Mouse (Mus musculus) MEL (cell line): Measurements from ENCODE around the gene Lmo2. TPM values are rescaled to one million over a fixed set of nuclear protein-coding genes. Genes with fewer than 3 reads are reported as not detected.

Experiments used
- DNase-seq: peaks from one replicate; pipeline ENCODE4 v3.0.0; 2011; ENCODE audit warnings: low read depth, low spot score
- H3K27ac ChIP-seq: 2 replicates; pipeline ENCODE4 v1.5.1; 2012; ENCODE audit warnings: low read depth, mild to moderate bottlenecking, control low read depth, low read length, moderate library complexity; ENCODE audit not compliant: control insufficient read depth
- H3K27me3 ChIP-seq, 2 experiments: fragments of 150-350 bp in 1 of 2; sonication (generic) in 1 of 2; 2 replicates each; pipeline ENCODE4 v1.6.1; 2012; ENCODE audit warnings: low read length in 2 of 2, mild to moderate bottlenecking in 2 of 2, improper control_type of control experiment in 1 of 2, moderate library complexity in 1 of 2; ENCODE audit not compliant: insufficient read depth in 2 of 2, control insufficient read depth in 1 of 2
- H3K36me3 ChIP-seq, 2 experiments: 2 replicates each; pipeline ENCODE4 v1.6.1; 2012 to 2014; ENCODE audit warnings: low read length in 2 of 2, improper control_type of control experiment in 1 of 2, inconsistent platforms in 1 of 2, mild to moderate bottlenecking in 1 of 2; ENCODE audit not compliant: insufficient read depth in 2 of 2, control insufficient read depth in 1 of 2
- H3K4me1 ChIP-seq, 2 experiments: fragments of 150-350 bp in 1 of 2; sonication (generic) in 1 of 2; 2 replicates each; pipeline ENCODE4 v1.6.1; 2012; ENCODE audit warnings: low read length in 2 of 2, improper control_type of control experiment in 1 of 2, mild to moderate bottlenecking in 1 of 2; ENCODE audit not compliant: insufficient read depth in 2 of 2, control insufficient read depth in 1 of 2
- H3K4me3 ChIP-seq, 2 experiments: fragments of 150-350 bp in 1 of 2; sonication (generic) in 1 of 2; 2 replicates each; pipeline ENCODE4 v1.5.1; 2012; ENCODE audit warnings: low read depth in 2 of 2, low read length in 2 of 2, mild to moderate bottlenecking in 2 of 2, moderate library complexity in 2 of 2, control low read depth in 1 of 2, improper control_type of control experiment in 1 of 2; ENCODE audit not compliant: control insufficient read depth in 1 of 2, insufficient read depth in 1 of 2
- H3K79me2 ChIP-seq: 2 replicates; pipeline ENCODE4 v1.6.1; 2012; ENCODE audit warnings: mild to moderate bottlenecking, low read length, moderate library complexity; ENCODE audit not compliant: control insufficient read depth, poor library complexity, insufficient read depth
- H3K9ac ChIP-seq: 2 replicates; pipeline ENCODE4 v1.6.1; 2012; ENCODE audit warnings: low read depth, mild to moderate bottlenecking, control low read depth, low read length, moderate library complexity; ENCODE audit not compliant: control insufficient read depth, poor library complexity, severe bottlenecking
- H3K9me3 ChIP-seq: fragments of 150-350 bp; sonication (generic); replicated peaks from 2 replicates; pipeline ENCODE4 v1.6.1; 2012; ENCODE audit warnings: mild to moderate bottlenecking, low read length, improper control_type of control experiment, moderate library complexity; ENCODE audit not compliant: insufficient read depth
- CHD1 ChIP-seq: IDR thresholded peaks from 2 replicates; pipeline ENCODE4 v1.6.1; 2012; ENCODE audit warnings: low read depth, mild to moderate bottlenecking, inconsistent platforms, low read length, improper control_type of control experiment
- POLR2A ChIP-seq, 2 experiments: IDR thresholded peaks; 2 replicates each; pipeline ENCODE4 v1.6.1; 2011 to 2012; ENCODE audit warnings: low read length in 2 of 2, mild to moderate bottlenecking in 2 of 2, control low read depth in 1 of 2, improper control_type of control experiment in 1 of 2, low read depth in 1 of 2, moderate library complexity in 1 of 2; ENCODE audit not compliant: control insufficient read depth in 1 of 2, insufficient read depth in 1 of 2, poor library complexity in 1 of 2
- POLR2AphosphoS2 ChIP-seq: IDR thresholded peaks from 2 replicates; pipeline ENCODE4 v1.6.1; 2011; ENCODE audit warnings: low read length, improper control_type of control experiment
- POLR2AphosphoS5 ChIP-seq: IDR thresholded peaks from 2 replicates; pipeline ENCODE4 v1.6.1; 2012; ENCODE audit warnings: low read depth, borderline replicate concordance, mild to moderate bottlenecking, inconsistent platforms, low read length, moderate library complexity, mixed read lengths
- RAD21 ChIP-seq: IDR thresholded peaks from 2 replicates; pipeline ENCODE4 v1.6.1; 2011; ENCODE audit warnings: mild to moderate bottlenecking, low read depth, low read length, improper control_type of control experiment
- RCOR1 ChIP-seq: IDR thresholded peaks from 2 replicates; pipeline ENCODE4 v1.6.1; 2012; ENCODE audit warnings: low read depth, mild to moderate bottlenecking, inconsistent platforms, low read length, improper control_type of control experiment
- SIN3A ChIP-seq: IDR thresholded peaks from 2 replicates; pipeline ENCODE4 v1.6.1; 2012; ENCODE audit warnings: low read length, improper control_type of control experiment, inconsistent platforms
- SMC3 ChIP-seq: IDR thresholded peaks from 2 replicates; pipeline ENCODE4 v1.6.1; 2011; ENCODE audit warnings: low read depth, low read length, improper control_type of control experiment
- TAL1 ChIP-seq: IDR thresholded peaks from 2 replicates; pipeline ENCODE4 v1.6.1; 2012; ENCODE audit warnings: mild to moderate bottlenecking, inconsistent platforms, low read length, moderate library complexity, mixed read lengths
- TBP ChIP-seq: IDR thresholded peaks from 2 replicates; pipeline ENCODE4 v1.8.0; 2011; ENCODE audit warnings: low read depth, low read length, improper control_type of control experiment
- TCF12 ChIP-seq: IDR thresholded peaks from 2 replicates; pipeline ENCODE4 v1.6.1; 2014; ENCODE audit warnings: low read depth, mild to moderate bottlenecking, inconsistent platforms, low read length, improper control_type of control experiment, moderate library complexity
- USF1 ChIP-seq: IDR thresholded peaks from 2 replicates; pipeline ENCODE4 v1.6.1; 2014; ENCODE audit warnings: low read depth, mild to moderate bottlenecking, inconsistent platforms, low read length, improper control_type of control experiment, moderate library complexity
- ZKSCAN1 ChIP-seq: IDR thresholded peaks from 2 replicates; pipeline ENCODE4 v1.6.1; 2012; ENCODE audit warnings: low read depth, mild to moderate bottlenecking, inconsistent platforms, low read length, improper control_type of control experiment, moderate library complexity
- ZNF384 ChIP-seq: IDR thresholded peaks from 2 replicates; pipeline ENCODE4 v1.6.1; 2012; ENCODE audit warnings: low read depth, mild to moderate bottlenecking, inconsistent platforms, low read length, improper control_type of control experiment
- polyA plus RNA-seq, 2 experiments: library from polyadenylated mRNA; stranded (reverse) in 1 of 2; unstranded in 1 of 2; fragments of >175 nt in 1 of 2; fragments of >200 nt in 1 of 2; gene quantifications; 2 replicates each; pipeline versions ENCODE4 v1.2.1 to v1.2.4; 2012; ENCODE audit warnings: low replicate concordance in 2 of 2, low read depth in 1 of 2; ENCODE audit not compliant: insufficient read length in 2 of 2, insufficient read depth in 1 of 2, missing spikeins in 1 of 2
- total RNA-seq: library from RNA; depleted of rRNA; stranded (reverse); fragments of 300-350 nt; gene quantifications from 2 replicates; pipeline ENCODE4 v1.2.3, GENCODE M21; 2012

Gene Lmo2
- total and polyA plus RNA-seq, 3 experiments, result 96.2 to 278 (median 184) TPM

DNA sequence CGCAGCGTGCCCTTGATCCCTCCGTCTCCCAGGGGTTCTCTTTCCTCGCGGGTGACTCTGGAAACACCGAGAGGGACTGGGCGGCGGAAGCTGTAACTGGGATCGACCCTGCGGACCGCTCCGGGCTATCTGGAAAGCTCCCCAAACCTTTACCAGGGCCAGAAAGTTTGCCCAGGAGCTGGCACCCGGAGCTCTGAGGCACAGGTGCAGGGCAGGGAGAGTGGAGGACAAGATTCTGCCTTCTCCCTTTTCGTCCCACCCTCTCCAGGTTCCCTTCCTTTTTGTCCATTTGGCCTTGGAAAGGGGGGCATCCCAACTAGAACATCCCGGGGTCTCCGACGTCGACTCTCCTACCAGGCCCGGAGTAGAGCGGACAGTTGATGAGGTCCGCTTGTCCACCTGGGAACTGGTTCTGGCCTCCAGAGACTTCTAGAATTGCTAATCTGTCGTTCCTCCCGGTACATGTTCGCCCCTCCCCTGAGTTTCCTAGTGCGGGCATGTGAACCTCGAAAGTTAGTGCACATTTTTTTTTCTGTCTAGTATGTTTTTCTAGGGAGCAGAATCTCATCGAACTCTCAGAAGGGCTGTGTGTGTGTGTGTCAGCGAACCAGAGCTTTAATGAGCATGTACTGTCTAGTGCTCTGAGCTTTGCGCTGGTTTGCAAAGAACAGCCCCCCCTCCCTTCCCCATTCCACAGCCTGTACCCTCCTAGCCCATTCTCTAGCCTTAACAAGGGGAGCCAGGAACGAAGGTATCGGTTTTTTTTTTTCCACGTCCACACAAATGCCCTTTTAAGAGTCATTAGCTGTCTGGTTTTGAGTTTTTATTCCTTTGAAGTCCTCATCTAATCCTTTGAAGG, 13.2 kb downstream of the Lmo2 start (continued):
- no peak for TF ChIP-seq TCF12
- TF ChIP-seq RAD21, result no peak
- TF ChIP-seq ZNF384, result peak; percentile 34

DNA sequence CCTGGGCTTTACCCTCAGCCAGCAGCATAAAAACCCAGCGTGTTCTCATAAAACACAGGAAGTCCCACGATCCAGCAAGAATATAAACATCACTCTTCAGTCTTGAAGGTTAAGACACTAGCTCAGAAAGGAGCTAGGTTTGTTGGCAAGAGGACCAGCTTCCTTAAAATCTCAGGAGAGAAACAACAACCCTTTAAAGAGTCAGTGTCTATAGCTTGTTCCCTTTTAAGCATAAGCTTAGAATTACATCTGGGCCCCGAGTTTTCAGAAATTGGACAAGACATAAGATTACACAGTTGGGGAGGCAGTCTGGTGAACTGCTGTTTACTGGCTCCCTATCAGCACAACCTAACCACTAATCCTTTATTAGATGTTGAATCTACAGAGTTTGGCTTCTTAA, 14.1 kb downstream of the Lmo2 start:
- Histone ChIP-seq H3K27me3 (no peaks in the 10 kb centered on the region), H3K4me3 (peak overlapping the region; percentile 86 to 97)

DNA sequence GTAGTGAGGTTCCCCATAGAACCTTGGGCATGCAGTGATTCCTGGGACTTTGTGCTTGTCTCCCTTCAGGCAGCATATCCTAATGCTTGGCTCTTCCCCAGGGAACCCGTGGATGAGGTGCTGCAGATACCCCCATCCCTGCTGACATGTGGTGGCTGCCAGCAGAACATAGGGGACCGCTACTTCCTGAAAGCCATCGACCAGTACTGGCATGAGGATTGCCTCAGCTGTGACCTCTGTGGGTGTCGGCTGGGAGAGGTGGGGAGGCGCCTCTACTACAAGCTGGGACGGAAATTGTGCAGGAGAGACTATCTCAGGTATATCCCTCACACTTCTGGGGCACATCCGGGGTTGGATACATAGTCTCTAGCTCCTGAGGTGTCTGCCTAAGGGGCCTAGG, 18.1 kb downstream of the Lmo2 start:
- H3K9me3 ChIP-seq, result no peaks in the 10 kb centered on the region
- TF ChIP-seq POLR2A (IDR thresholded peaks at IDR 0.05; ENCODE audit: control insufficient read depth in 1 of 2, insufficient read depth in 1 of 2, low read depth in 1 of 2, low read length in 2 of 2, poor library complexity in 1 of 2), result peak in 1 of 2 experiments; percentile 2; a peak in 1 of 4 replicates
- no peak for TF ChIP-seq SMC3
- no peak for TF ChIP-seq POLR2AphosphoS2
- TF ChIP-seq POLR2AphosphoS5, result no peak
- no peak for TF ChIP-seq ZKSCAN1
- no peak for TF ChIP-seq TAL1
- no peaks in the 10 kb centered on the region for H3K27me3 ChIP-seq
- no peak overlapping the region for H3K9ac ChIP-seq
- no peak overlapping the region for H3K4me3 ChIP-seq
- H3K27ac ChIP-seq, result no peak overlapping the region
- no peak for DNase-seq
- peaks cover 31% of the 10 kb centered on the region for H3K79me2 ChIP-seq
- H3K4me1 ChIP-seq, result peaks cover 4 to 7% of the 10 kb centered on the region in 2 experiments; a peak in 2 of 4 replicates
- H3K36me3 ChIP-seq, result peaks cover 29 to 36% of the 10 kb centered on the region in 2 experiments

More for the DNA sequence above, 14.1 kb downstream of the Lmo2 start:
- H3K79me2 ChIP-seq, result peaks cover 65% of the 10 kb centered on the region
- H3K4me1 ChIP-seq, result peaks cover 9 to 13% of the 10 kb centered on the region in 2 experiments; a peak in 3 of 4 replicates
- H3K27ac ChIP-seq, result peak overlapping the region; percentile 93
- peak overlapping the region; percentile 98 for H3K9ac ChIP-seq
- no peaks in the 10 kb centered on the region for H3K9me3 ChIP-seq
- H3K36me3 ChIP-seq, result peaks cover 24 to 38% of the 10 kb centered on the region in 2 experiments
- peak; percentile 72 for DNase-seq
- TF ChIP-seq TBP, result peak; percentile 40; the same call in 1 of the 2 replicates
- TF ChIP-seq SIN3A, result peak; percentile 43; the same call in 1 of the 2 replicates
- TF ChIP-seq RCOR1, result 0 out of 2 replicates have a peak, but pooled peaks have one; percentile 33
- 0 out of 2 replicates have a peak, but pooled peaks have one; percentile 52 for TF ChIP-seq CHD1
- no peak for TF ChIP-seq USF1
